Mouse (Mus musculus): ENCODE results near the gene Golga7b. TPM values are rescaled to one million over a fixed set of nuclear protein-coding genes. Genes with fewer than 3 reads are reported as not detected.

Gene Golga7b
- polyA plus RNA-seq, 1 experiment from 2014 or later = 2.3 TPM

GRCm38 (mm10) chr19:42258031-42258430 lies 10.7 kb downstream of the Golga7b start:
- Histone ChIP-seq H3K36me3 (ENCODE audit: control insufficient read depth, insufficient read depth, low read length) (no peaks in the 10 kb centered on the region), H3K27ac (ENCODE audit: low read depth, low read length) (no peak overlapping the region), H3K9me3 (ENCODE audit: control insufficient read depth, low read length) (no peaks in the 10 kb centered on the region), H3K9ac (ENCODE audit: low read length) (no peak overlapping the region), H3K4me1 (ENCODE audit: control insufficient read depth, insufficient read depth, low read length) (no peaks in the 10 kb centered on the region; the same call in 1 of the 2 replicates), H3K27me3 (ENCODE audit: control insufficient read depth, insufficient read depth, low read length) (peaks cover 4% of the 10 kb centered on the region; the same call in 1 of the 2 replicates), H3K4me3 (ENCODE audit: low read depth, low read length) (no peak overlapping the region), H3K4me2 (no peak overlapping the region)
- DNase-seq (ENCODE audit: low spot score, missing footprints) (no peak), ATAC-seq (ENCODE audit: low FRiP score) (no peak)
- WGBS = 92% methylated on average over 3 of the region's 3 CpGs

GRCm38 (mm10) chr19:42258596-42258995 lies 11.2 kb downstream of the Golga7b start:
- Histone ChIP-seq H3K4me2 (no peak overlapping the region), H3K36me3 (ENCODE audit: control insufficient read depth, insufficient read depth, low read length) (no peaks in the 10 kb centered on the region), H3K9ac (ENCODE audit: low read length) (no peak overlapping the region), H3K9me3 (ENCODE audit: control insufficient read depth, low read length) (no peaks in the 10 kb centered on the region), H3K4me3 (ENCODE audit: low read depth, low read length) (no peak overlapping the region), H3K27me3 (ENCODE audit: control insufficient read depth, insufficient read depth, low read length) (peaks cover 4% of the 10 kb centered on the region; the same call in 1 of the 2 replicates), H3K27ac (ENCODE audit: low read depth, low read length) (no peak overlapping the region), H3K4me1 (ENCODE audit: control insufficient read depth, insufficient read depth, low read length) (no peaks in the 10 kb centered on the region; the same call in 1 of the 2 replicates)
- ATAC-seq (ENCODE audit: low FRiP score) (no peak), DNase-seq (ENCODE audit: low spot score, missing footprints) (no peak)
- 76% methylated on average over 5 of the region's 5 CpGs for WGBS

- no peak overlapping the region for H3K27ac ChIP-seq (ENCODE audit: low read depth, low read length)
- no peak overlapping the region for H3K4me3 ChIP-seq (ENCODE audit: low read depth, low read length)
- ATAC-seq (ENCODE audit: low FRiP score) = no peak
- no peak for DNase-seq (ENCODE audit: low spot score, missing footprints)
- no peaks in the 10 kb centered on the region for H3K9me3 ChIP-seq (ENCODE audit: control insufficient read depth, low read length)
- H3K9ac ChIP-seq (ENCODE audit: low read length) = no peak overlapping the region
- no peaks in the 10 kb centered on the region for H3K36me3 ChIP-seq (ENCODE audit: control insufficient read depth, insufficient read depth, low read length)
- 90% methylated on average over 8 of the region's 8 CpGs for WGBS
- no peaks in the 10 kb centered on the region; the same call in 1 of the 2 replicates for H3K4me1 ChIP-seq (ENCODE audit: control insufficient read depth, insufficient read depth, low read length)
- H3K4me2 ChIP-seq = no peak overlapping the region
- H3K27me3 ChIP-seq (ENCODE audit: control insufficient read depth, insufficient read depth, low read length) = no peaks in the 10 kb centered on the region; the same call in 1 of the 2 replicates
Observed at GRCm38 (mm10) chr19:42260486-42260885, 13.1 kb downstream of the Golga7b start.

GRCm38 (mm10) chr19:42263524-42263923 lies 16.1 kb downstream of the Golga7b start:
- Histone ChIP-seq H3K4me1 (ENCODE audit: control insufficient read depth, insufficient read depth, low read length) (no peaks in the 10 kb centered on the region; the same call in 1 of the 2 replicates), H3K27me3 (ENCODE audit: control insufficient read depth, insufficient read depth, low read length) (no peaks in the 10 kb centered on the region), H3K4me2 (no peak overlapping the region), H3K4me3 (ENCODE audit: low read depth, low read length) (no peak overlapping the region), H3K9ac (ENCODE audit: low read length) (no peak overlapping the region), H3K36me3 (ENCODE audit: control insufficient read depth, insufficient read depth, low read length) (no peaks in the 10 kb centered on the region), H3K27ac (ENCODE audit: low read depth, low read length) (no peak overlapping the region), H3K9me3 (ENCODE audit: control insufficient read depth, low read length) (no peaks in the 10 kb centered on the region)
- 43% methylated on average over 3 of the region's 3 CpGs for WGBS
- DNase-seq (ENCODE audit: low spot score, missing footprints) = no peak
- ATAC-seq (ENCODE audit: low FRiP score) = no peak

GRCm38 (mm10) chr19:42268337-42268736 lies 21.0 kb downstream of the Golga7b start:
- no peaks in the 10 kb centered on the region; the same call in 1 of the 2 replicates for H3K4me1 ChIP-seq (ENCODE audit: control insufficient read depth, insufficient read depth, low read length)
- peak overlapping the region; percentile 11; the same call in 1 of the 2 replicates for H3K4me3 ChIP-seq (ENCODE audit: low read depth, low read length)
- no peaks in the 10 kb centered on the region for H3K27me3 ChIP-seq (ENCODE audit: control insufficient read depth, insufficient read depth, low read length)
- peak overlapping the region; percentile 48 for H3K4me2 ChIP-seq
- H3K36me3 ChIP-seq (ENCODE audit: control insufficient read depth, insufficient read depth, low read length) = no peaks in the 10 kb centered on the region
- H3K9ac ChIP-seq (ENCODE audit: low read length) = peak overlapping the region; percentile 47
- ATAC-seq (ENCODE audit: low FRiP score) (peak; percentile 64; the same call in 1 of the 2 replicates), DNase-seq (ENCODE audit: low spot score, missing footprints) (no peak)
- WGBS = 2% methylated on average over 19 of the region's 19 CpGs
- no peaks in the 10 kb centered on the region for H3K9me3 ChIP-seq (ENCODE audit: control insufficient read depth, low read length)
- no peak overlapping the region for H3K27ac ChIP-seq (ENCODE audit: low read depth, low read length)

GRCm38 (mm10) chr19:42270119-42270518 lies 22.7 kb downstream of the Golga7b start:
- Histone ChIP-seq H3K9me3 (ENCODE audit: control insufficient read depth, low read length) (no peaks in the 10 kb centered on the region), H3K27me3 (ENCODE audit: control insufficient read depth, insufficient read depth, low read length) (no peaks in the 10 kb centered on the region), H3K27ac (ENCODE audit: low read depth, low read length) (no peak overlapping the region), H3K4me2 (no peak overlapping the region), H3K4me1 (ENCODE audit: control insufficient read depth, insufficient read depth, low read length) (no peaks in the 10 kb centered on the region; the same call in 1 of the 2 replicates), H3K36me3 (ENCODE audit: control insufficient read depth, insufficient read depth, low read length) (no peaks in the 10 kb centered on the region), H3K9ac (ENCODE audit: low read length) (no peak overlapping the region), H3K4me3 (ENCODE audit: low read depth, low read length) (no peak overlapping the region)
- ATAC-seq (ENCODE audit: low FRiP score) (no peak), DNase-seq (ENCODE audit: low spot score, missing footprints) (no peak)
- 51% methylated on average over 6 of the region's 6 CpGs for WGBS

GRCm38 (mm10) chr19:42271182-42271581 lies 23.8 kb downstream of the Golga7b start:
- no peak overlapping the region for H3K4me3 ChIP-seq (ENCODE audit: low read depth, low read length)
- H3K27ac ChIP-seq (ENCODE audit: low read depth, low read length) = no peak overlapping the region
- H3K9ac ChIP-seq (ENCODE audit: low read length) = no peak overlapping the region
- no peak for DNase-seq (ENCODE audit: low spot score, missing footprints)
- no peaks in the 10 kb centered on the region for H3K36me3 ChIP-seq (ENCODE audit: control insufficient read depth, insufficient read depth, low read length)
- ATAC-seq (ENCODE audit: low FRiP score) = no peak
- H3K4me2 ChIP-seq = no peak overlapping the region
- no peaks in the 10 kb centered on the region for H3K9me3 ChIP-seq (ENCODE audit: control insufficient read depth, low read length)
- WGBS = 79% methylated on average over 7 of the region's 7 CpGs
- no peaks in the 10 kb centered on the region for H3K27me3 ChIP-seq (ENCODE audit: control insufficient read depth, insufficient read depth, low read length)
- H3K4me1 ChIP-seq (ENCODE audit: control insufficient read depth, insufficient read depth, low read length) = no peaks in the 10 kb centered on the region; the same call in 1 of the 2 replicates

- Histone ChIP-seq H3K4me3 (ENCODE audit: low read depth, low read length) (no peak overlapping the region), H3K9me3 (ENCODE audit: control insufficient read depth, low read length) (no peaks in the 10 kb centered on the region), H3K4me1 (ENCODE audit: control insufficient read depth, insufficient read depth, low read length) (no peaks in the 10 kb centered on the region; the same call in 1 of the 2 replicates), H3K36me3 (ENCODE audit: control insufficient read depth, insufficient read depth, low read length) (no peaks in the 10 kb centered on the region), H3K27me3 (ENCODE audit: control insufficient read depth, insufficient read depth, low read length) (no peaks in the 10 kb centered on the region), H3K27ac (ENCODE audit: low read depth, low read length) (no peak overlapping the region), H3K4me2 (no peak overlapping the region), H3K9ac (ENCODE audit: low read length) (no peak overlapping the region)
- WGBS = 40% methylated on average over 14 of the region's 14 CpGs
- ATAC-seq (ENCODE audit: low FRiP score) = no peak
- peak; percentile 99 for DNase-seq (ENCODE audit: low spot score, missing footprints)
Observed at GRCm38 (mm10) chr19:42272003-42272963, 24.9 kb downstream of the Golga7b start.

- Histone ChIP-seq H3K36me3 (ENCODE audit: control insufficient read depth, insufficient read depth, low read length) (no peaks in the 10 kb centered on the region), H3K4me2 (no peak overlapping the region), H3K4me1 (ENCODE audit: control insufficient read depth, insufficient read depth, low read length) (no peaks in the 10 kb centered on the region), H3K9ac (ENCODE audit: low read length) (no peak overlapping the region), H3K27ac (ENCODE audit: low read depth, low read length) (no peak overlapping the region), H3K27me3 (ENCODE audit: control insufficient read depth, insufficient read depth, low read length) (no peaks in the 10 kb centered on the region), H3K9me3 (ENCODE audit: control insufficient read depth, low read length) (no peaks in the 10 kb centered on the region), H3K4me3 (ENCODE audit: low read depth, low read length) (no peak overlapping the region)
- DNase-seq (ENCODE audit: low spot score, missing footprints) = no peak
- no peak for ATAC-seq (ENCODE audit: low FRiP score)
- WGBS = 88% methylated on average over 6 of the region's 6 CpGs
Observed at GRCm38 (mm10) chr19:42277288-42277687, 29.9 kb downstream of the Golga7b start.

All from midbrain, embryonic 11.5 days (tissue).